Mouse (Mus musculus): ENCODE results near the gene Chrng.

GRCm38 (mm10) chr1:87155531-87156198, 48.8 kb upstream of the Chrng start:
- TF ChIP-seq GATA1 (IDR thresholded peaks at IDR 0.05; ENCODE audit: low read length) (no peak), TAL1 (IDR thresholded peaks at IDR 0.05; ENCODE audit: low read length) (no peak)
